Mouse (Mus musculus): Measurements from ENCODE around the gene Slc15a5.

The Slc15a5 gene

GRCm38 (mm10) chr6:137962836-137963235 lies 116.9 kb downstream of the Slc15a5 start:
- no peak for DNase-seq (ENCODE audit: low spot score)

- DNase-seq (ENCODE audit: low spot score) = no peak
Observed at GRCm38 (mm10) chr6:137960023-137960778, 119.5 kb downstream of the Slc15a5 start.

DNA sequence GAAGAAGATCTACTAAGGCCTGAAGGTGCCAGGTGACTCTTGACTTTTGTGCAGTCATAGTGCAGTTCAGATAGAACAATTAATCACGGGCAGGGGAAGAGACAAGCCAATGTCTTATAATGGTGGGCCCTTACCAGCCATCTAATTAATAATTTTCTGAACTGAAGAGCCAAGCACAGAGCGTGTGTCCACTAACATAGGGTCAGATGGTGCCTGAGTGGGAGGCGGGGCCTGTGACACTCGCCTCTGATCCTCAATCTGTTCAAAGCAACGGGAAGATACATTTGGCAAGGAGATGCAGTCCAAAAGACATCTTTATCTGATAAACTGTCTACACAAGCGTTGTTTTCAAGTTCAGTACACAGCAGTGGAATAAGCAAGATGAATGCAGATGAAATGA lies 122.1 kb downstream of the Slc15a5 start:
- DNase-seq (ENCODE audit: low spot score) = no peak

- DNase-seq (ENCODE audit: low spot score) = peak; percentile 24
Observed at GRCm38 (mm10) chr6:137956783-137957429, 122.8 kb downstream of the Slc15a5 start.

DNA sequence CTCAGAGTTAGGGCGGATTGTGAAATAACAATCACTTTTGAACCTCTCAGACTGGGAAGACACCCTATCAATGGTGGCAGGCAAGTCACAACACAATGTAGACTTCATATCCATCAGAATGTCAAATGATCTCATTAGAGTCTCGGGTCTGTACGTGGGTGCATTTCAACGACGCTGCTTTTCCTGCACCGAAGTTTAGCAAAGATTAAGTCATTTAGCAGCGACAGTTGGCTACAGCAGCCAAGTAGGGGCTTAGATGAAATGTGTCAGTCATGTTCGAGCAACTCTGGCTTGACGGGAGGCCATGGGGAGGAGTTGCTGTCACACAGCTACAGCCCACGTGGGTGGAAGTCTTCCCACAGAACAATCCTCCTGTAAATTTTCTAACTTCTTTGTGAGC lies 133.2 kb downstream of the Slc15a5 start:
- DNase-seq (ENCODE audit: low spot score) = no peak

DNA sequence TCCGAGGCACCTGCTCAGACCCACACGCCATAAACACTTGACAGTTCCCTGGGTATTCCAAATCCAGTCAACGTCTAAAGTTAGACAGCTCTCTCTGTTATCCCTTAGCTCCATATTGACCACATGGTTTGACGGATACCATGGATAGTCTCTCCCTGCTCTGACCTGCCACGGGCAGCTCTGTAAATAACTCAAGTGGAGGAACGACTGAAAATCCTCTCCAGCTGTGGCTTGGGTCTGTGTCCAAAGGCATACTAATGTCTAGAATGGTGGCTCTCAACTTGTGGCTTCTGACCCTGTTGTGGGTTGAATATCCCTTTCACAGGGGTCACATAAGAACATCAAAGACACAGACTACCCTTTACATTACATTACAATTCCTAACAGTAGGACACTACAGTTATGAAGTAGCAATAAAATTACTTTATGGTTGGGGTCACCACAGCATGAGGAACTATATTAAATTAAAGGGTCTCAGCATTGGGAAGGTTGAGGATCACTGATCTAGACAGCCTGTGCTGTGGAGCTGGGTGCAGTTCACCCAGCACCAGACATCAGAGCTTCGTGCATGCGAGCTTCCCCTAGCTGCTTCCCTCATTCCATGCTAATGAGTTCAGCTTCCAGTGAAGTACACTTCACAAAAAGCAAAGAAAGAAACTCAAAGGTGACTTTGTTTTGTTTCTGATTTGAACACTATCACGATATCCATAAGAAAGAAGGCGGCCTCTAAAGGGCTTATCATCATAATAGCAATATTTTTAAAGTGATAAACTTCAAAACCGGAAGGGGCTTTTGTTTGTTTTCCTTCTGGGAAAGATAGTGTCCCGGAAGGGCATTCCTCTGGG lies 139.1 kb downstream of the Slc15a5 start:
- DNase-seq (ENCODE audit: low spot score) = no peak

DNA sequence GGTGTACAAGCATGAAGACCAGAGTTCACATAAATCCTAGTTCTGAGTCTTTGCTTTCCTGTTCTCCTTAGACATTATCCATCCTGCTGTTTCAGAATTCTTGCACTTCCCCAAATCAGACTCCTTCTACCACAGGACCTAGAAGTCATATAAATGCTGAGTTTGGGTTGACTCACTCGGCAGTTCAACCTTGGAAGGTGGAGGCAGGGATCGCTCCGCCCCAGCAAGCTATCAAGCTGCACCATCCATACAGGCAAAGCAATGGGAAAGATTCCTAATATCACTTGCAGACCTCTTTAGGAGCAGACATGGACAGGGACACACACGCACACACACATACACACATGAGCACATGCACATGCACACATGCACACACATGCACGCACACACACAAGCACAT lies 142.2 kb downstream of the Slc15a5 start:
- DNase-seq (ENCODE audit: low spot score) = no peak

DNA sequence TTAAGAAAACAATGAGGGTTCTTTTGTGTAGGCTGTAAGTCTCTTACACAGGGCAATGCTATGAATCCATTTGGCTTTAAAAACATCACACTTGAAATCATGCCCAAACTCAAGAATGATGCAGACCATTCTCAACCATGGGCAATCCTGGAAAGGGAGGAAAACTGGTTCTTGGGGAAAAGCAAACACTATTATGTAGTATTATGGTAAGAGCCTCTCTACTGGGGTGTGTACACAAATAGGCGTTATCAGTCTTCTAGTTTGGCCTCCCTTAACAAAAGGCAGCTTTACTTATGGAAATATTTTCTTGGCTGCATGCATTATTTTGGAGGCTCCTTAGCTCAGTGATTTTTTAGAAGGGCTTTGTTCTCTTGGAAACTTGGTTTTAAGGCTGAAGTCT lies 143.4 kb downstream of the Slc15a5 start:
- DNase-seq (ENCODE audit: low spot score) = no peak

DNA sequence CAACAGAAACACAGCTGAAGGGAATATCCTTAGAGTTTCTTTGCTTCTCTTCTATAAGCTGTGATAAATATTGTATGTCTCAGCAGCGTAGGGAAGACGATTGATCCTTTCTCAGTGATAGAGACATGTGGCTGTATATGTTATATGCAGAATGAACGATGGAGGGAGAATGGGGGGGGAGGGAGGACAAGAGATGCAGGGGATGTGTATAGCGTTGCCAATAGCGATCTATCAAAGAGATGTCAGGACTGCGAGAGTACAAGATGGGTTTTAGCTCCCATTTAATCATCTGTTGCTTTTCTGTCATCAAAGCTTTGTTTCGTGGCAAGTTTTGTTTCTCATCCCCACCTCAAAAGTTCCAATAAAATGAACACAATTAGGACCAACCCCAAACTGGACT lies 143.9 kb downstream of the Slc15a5 start:
- no peak for DNase-seq (ENCODE audit: low spot score)

DNA sequence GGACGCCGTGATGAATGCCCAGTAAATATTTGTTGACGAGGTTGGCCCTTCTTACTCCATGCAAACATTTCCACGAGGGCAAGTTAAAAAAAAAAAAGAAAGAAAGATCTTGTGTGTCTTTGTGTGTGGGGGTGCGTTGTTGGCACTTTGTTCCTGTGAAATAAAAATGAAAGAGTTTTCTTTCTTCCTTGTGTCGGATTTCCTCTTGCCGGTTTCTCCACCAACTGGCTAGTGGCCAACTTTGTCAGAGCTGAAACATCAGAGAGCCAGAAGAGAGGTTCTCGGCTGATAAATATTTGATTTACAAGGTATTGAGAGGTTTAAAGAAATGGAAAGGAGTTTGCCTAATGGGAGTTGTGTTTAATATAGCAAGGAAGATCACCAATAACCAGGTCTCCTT lies 144.4 kb downstream of the Slc15a5 start:
- DNase-seq (ENCODE audit: low spot score) = no peak

DNA sequence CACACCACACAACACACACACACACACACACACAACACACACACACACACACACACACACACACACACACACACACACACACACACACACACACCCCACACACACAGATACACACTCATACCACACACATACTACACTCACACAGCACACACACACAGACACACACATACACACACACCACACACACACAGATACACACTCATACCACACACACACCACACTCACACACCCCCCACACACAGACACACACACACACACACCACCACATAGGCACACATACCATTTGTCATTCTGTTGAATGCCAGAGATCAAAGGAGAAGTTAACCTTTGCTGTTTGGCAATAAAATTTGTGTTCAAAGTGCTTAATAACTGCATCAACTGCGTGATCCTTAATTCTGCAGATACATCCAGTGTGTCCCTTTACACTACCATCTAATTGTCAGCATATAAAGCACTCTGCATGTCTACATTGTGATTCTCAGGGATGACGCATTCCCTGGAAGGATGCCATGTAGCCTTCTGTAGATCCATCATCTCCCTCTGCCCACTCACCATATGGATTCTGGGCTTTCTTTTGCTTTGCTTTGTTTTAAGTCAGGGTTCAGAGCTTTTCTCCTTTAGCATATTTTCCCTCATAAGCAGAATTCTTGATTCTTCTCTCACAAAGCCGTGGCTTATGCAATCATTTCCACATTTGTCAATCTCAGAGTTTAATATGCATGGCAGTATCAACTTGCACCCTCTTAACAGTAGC lies 145.0 kb downstream of the Slc15a5 start:
- DNase-seq (ENCODE audit: low spot score) = no peak

Data from MN1 (cell line).